Mouse (Mus musculus): ENCODE measurements at regions not wholly inside any gene's neighbourhood (a gene's known extent, or its start where the extent isn't known, plus 50 kb on each side); places are given as distances from the start of the nearest gene placed in this dataset.
A peak's percentile ranks its signal among the peaks of the same experiment; 100 is the strongest.

DNA sequence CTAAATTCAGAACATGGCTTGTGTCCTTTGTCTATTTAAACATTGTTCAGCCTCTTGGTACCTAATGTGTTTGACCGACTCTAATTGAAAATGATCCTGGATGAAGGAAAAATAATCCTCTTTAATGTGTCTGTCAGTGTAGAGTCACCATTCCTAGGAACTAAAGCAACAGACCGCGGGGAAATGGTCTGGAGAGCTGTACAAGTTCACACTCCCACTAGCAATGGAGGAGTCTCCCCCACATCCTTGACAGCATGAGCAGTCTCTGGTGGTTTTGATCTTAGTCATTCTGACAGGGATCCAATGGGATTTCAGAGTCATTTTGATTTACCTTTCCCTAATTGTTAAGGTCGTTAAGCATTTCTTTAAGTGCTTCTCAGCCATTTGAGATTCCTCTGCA is 403.4 kb upstream of the Ins1 start:
- DNase-seq (ENCODE audit: low spot score) = peak; percentile 6

DNA sequence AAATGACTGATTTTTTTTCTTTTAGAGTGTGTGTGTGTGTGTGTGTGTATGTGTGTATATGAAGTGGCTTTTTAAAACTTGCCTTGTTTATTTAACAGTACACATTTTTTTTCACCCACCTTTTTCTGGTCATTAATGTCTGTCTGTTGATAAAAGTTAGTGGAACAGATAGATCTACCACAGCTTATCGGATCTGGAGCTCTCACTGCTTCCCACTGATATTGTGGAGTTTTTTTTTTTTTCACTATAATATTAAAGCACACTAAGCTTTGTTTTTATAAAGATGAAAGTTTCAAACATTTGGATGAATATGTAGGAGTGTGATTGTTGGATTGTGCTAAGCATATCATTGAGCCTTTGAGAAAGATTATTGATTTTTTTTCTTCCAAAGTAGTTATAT is 395.8 kb upstream of the Ins1 start:
- no peak for DNase-seq (ENCODE audit: low spot score)

DNA sequence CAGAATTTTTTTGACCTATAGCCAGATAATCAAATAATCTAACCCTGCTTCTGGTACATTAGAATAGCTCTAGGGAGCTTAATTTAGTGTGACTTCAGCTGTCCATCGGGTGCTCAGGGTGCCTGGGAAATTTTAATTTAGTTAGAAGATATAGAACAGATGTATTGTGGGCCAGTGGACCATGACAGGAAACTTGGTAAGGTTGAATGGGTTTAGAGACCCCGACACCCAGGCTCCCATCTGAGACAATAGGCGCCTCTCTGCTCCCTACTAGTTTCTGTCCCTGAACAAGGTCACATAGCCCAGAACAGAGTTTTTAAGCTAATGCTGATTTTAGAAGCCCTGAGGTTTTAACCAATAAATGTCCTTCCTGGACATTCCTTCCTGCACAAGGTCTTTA is 394.2 kb upstream of the Ins1 start:
- no peak for DNase-seq (ENCODE audit: low spot score)
